Mouse (Mus musculus) fat pad, adult 2 months (tissue): ENCODE results near the gene Dtx4.
A peak's percentile ranks its signal among the peaks of the same experiment; 100 is the strongest.

Experiments
- DNase-seq: peaks from one replicate; pipeline ENCODE4 v3.0.0-alpha.2; 2011; ENCODE audit warnings: low read depth, low spot score; ENCODE audit errors: extremely low read depth

Gene Dtx4

GRCm38 (mm10) chr19:12494972-12495535 is 6.2 kb downstream of the Dtx4 start:
- DNase-seq: no peak

GRCm38 (mm10) chr19:12494187-12494458 is 7.1 kb downstream of the Dtx4 start:
- no peak for DNase-seq

GRCm38 (mm10) chr19:12493453-12494186 is 7.6 kb downstream of the Dtx4 start:
- no peak for DNase-seq

GRCm38 (mm10) chr19:12491636-12492035 is 9.6 kb downstream of the Dtx4 start:
- no peak for DNase-seq

GRCm38 (mm10) chr19:12489675-12490570 is 11.3 kb downstream of the Dtx4 start:
- no peak for DNase-seq

GRCm38 (mm10) chr19:12488969-12489674 is 12.1 kb downstream of the Dtx4 start:
- DNase-seq: no peak

GRCm38 (mm10) chr19:12488205-12488966 is 12.9 kb downstream of the Dtx4 start:
- no peak for DNase-seq

- DNase-seq: no peak
Observed at GRCm38 (mm10) chr19:12487511-12488204, 13.6 kb downstream of the Dtx4 start.

- peak; percentile 81 for DNase-seq
Observed at GRCm38 (mm10) chr19:12486875-12487274, 14.4 kb downstream of the Dtx4 start.

GRCm38 (mm10) chr19:12485631-12486030 is 15.6 kb downstream of the Dtx4 start:
- no peak for DNase-seq

GRCm38 (mm10) chr19:12485223-12485622 is 16.0 kb downstream of the Dtx4 start:
- no peak for DNase-seq

GRCm38 (mm10) chr19:12484210-12484609 is 17.0 kb downstream of the Dtx4 start:
- no peak for DNase-seq

GRCm38 (mm10) chr19:12483782-12484181 is 17.5 kb downstream of the Dtx4 start:
- DNase-seq: no peak

GRCm38 (mm10) chr19:12478369-12478768 is 22.9 kb downstream of the Dtx4 start:
- no peak for DNase-seq

GRCm38 (mm10) chr19:12476721-12477270 is 24.5 kb downstream of the Dtx4 start:
- no peak for DNase-seq

- DNase-seq: no peak
Observed at GRCm38 (mm10) chr19:12475380-12476250, 25.6 kb downstream of the Dtx4 start.

- no peak for DNase-seq
Observed at GRCm38 (mm10) chr19:12473951-12474350, 27.3 kb downstream of the Dtx4 start.

GRCm38 (mm10) chr19:12473201-12473641 is 28.0 kb downstream of the Dtx4 start:
- no peak for DNase-seq
